Mouse (Mus musculus) midbrain, embryonic 11.5 days (tissue): ENCODE data around the gene Grb2. TPM values are rescaled to one million over a fixed set of nuclear protein-coding genes. Genes with fewer than 3 reads are reported as not detected.

Experiments used
- ATAC-seq: fragments of 200-750 bp; cut with Nextera tagmentation; 2 replicates; pipeline ENCODE4 v1.8.0; 2017; ENCODE audit warnings: moderate TSS enrichment, moderate library complexity; ENCODE audit not compliant: low FRiP score
- DNase-seq: peaks from one replicate; pipeline ENCODE4 v3.0.0; 2015; ENCODE audit warnings: low spot score; ENCODE audit errors: missing footprints
- H3K27ac ChIP-seq: fragments of 300-500 bp; sonication (generic); 2 replicates; pipeline ENCODE4 v1.5.1; 2014; ENCODE audit warnings: low read depth, low read length
- H3K27me3 ChIP-seq: fragments of 300-500 bp; sonication (generic); 2 replicates; pipeline ENCODE4 v1.6.1; 2014; ENCODE audit warnings: mild to moderate bottlenecking, low read length, moderate library complexity, mixed read lengths; ENCODE audit not compliant: control insufficient read depth, insufficient read depth
- H3K36me3 ChIP-seq: fragments of 300-500 bp; sonication (generic); 2 replicates; pipeline ENCODE4 v1.6.1; 2014; ENCODE audit warnings: mild to moderate bottlenecking, low read length, moderate library complexity, mixed read lengths; ENCODE audit not compliant: control insufficient read depth, insufficient read depth
- H3K4me1 ChIP-seq: fragments of 300-500 bp; sonication (generic); 2 replicates; pipeline ENCODE4 v1.6.1; 2014; ENCODE audit warnings: low read length; ENCODE audit not compliant: control insufficient read depth, insufficient read depth
- H3K4me2 ChIP-seq: fragments of 300-500 bp; sonication (generic); 2 replicates; pipeline ENCODE4 v1.6.1; 2014; ENCODE audit warnings: mild to moderate bottlenecking, moderate library complexity
- H3K4me3 ChIP-seq: fragments of 300-500 bp; sonication (generic); 2 replicates; pipeline ENCODE4 v1.5.1; 2014; ENCODE audit warnings: low read depth, low read length
- H3K9ac ChIP-seq: fragments of 300-500 bp; sonication (generic); 2 replicates; pipeline ENCODE4 v1.6.1; 2014; ENCODE audit warnings: low read length
- H3K9me3 ChIP-seq: fragments of 300-500 bp; sonication (generic); 2 replicates; pipeline ENCODE4 v1.6.1; 2016; ENCODE audit warnings: low read length; ENCODE audit not compliant: control insufficient read depth
- WGBS: fragments of 180-500 bp; shearing (Covaris S2); extraction: QIAGEN DNeasy Blood & Tissue Kit; methylation state at CpG from one replicate; pipeline ENCODE4 v1.1.7; 2014; 5-methylcytosine and 5-hydroxymethylcytosine counted together
- polyA plus RNA-seq: library from polyadenylated mRNA; unstranded; fragments of >200 nt; fragmentation: Nextera tagmentation; extraction: Ambion mirVana; gene quantifications from 2 replicates; pipeline ENCODE4 v1.2.1, GENCODE M21; 2014

Gene Grb2
- polyA plus RNA-seq, 1 experiment from 2014 or later, result 77.7 TPM

DNA sequence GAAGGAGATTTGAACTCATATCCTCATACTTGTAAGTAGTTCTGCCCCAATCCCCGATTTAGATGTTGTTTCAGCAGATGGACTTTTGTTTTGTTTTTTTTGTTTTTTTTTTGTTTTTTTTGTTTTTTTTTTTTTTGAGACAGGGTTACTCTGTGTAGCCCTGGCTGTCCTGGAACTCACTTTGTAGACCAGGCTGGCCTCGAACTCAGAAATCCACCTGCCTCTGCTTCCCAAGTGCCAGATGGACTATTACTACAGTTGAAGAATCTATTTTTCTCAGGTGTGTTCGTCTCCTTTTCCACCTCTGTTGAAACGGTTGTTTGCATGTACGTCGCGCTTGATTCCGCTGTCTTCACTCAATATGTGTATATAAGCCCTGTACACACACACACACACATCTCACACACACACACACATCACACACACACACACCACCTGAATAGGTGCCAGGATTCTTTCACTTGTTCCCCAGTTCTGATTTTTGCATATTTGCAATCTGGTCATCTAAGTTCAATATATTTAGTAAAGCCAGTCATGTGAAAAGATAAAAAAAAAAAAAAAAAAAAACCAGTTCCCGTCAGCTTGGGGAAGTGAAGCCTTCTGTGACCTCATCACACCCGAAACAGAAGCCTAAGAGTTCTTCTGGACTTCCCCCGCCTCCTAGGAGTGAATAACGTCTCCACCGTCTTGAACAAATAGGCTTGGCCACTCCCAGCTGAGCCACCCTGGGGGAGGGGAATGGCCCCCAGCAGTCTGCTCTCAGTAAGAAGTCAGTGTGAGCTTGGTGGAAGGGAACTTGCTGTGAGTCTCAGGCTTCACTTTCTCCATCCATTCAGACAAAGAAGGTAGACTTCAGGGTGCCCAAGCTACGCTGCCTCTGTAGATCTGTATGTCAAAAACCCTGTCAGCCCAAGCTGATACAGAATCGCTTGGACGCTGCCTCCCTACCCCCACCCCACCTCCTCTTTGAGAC is 77.6 kb downstream of the Grb2 start:
- no peak for ATAC-seq
- peaks cover 4% of the 10 kb centered on the region; the same call in 1 of the 2 replicates for H3K4me1 ChIP-seq
- H3K9ac ChIP-seq, result no peak overlapping the region
- no peaks in the 10 kb centered on the region for H3K9me3 ChIP-seq
- no peak for DNase-seq
- WGBS, result 52% methylated on average over 16 of the region's 16 CpGs
- H3K27me3 ChIP-seq, result no peaks in the 10 kb centered on the region
- no peak overlapping the region for H3K4me2 ChIP-seq
- no peak overlapping the region for H3K4me3 ChIP-seq
- H3K27ac ChIP-seq, result no peak overlapping the region
- H3K36me3 ChIP-seq, result no peaks in the 10 kb centered on the region

DNA sequence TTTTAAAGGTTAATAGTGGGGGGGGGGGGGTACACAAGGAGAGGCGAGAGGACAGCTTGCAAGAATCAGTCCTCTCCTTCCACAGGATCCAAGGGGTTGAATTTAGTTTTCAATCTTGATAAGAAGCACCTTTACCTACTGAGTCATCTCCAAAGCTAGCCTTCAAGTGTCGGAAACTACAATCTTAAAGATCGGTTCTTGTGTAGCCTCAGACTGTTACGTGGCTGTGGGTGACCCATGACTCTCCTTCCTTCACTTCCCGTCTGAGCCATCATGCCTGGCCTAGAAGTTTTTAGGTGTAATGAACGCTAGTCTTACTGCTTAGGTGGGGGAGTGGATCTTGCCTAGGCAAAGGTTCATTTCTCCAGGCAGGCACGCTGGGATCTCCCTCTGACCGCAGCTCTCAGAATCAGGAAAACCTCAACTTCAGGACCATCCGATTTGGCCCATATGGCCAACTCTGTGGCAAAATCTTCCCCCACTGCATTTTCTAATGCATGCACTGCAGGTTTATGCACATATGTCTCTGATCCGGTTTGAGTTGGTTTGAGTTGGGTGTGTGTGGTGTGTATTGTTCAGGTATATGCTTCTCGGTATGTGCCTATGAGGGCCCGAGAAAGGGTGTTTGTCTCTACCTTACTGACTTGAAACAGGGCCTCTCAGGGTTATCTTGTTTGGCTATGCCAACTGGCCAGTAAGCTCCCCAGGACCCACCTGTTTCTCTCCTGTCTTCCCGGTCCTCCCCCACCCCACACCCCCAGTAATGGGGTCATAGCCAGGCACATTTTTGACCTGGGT is 78.5 kb downstream of the Grb2 start:
- H3K36me3 ChIP-seq, result no peaks in the 10 kb centered on the region
- 85% methylated on average over 13 of the region's 13 CpGs for WGBS
- H3K4me2 ChIP-seq, result no peak overlapping the region
- H3K4me3 ChIP-seq, result no peak overlapping the region
- no peak for ATAC-seq
- no peaks in the 10 kb centered on the region for H3K27me3 ChIP-seq
- DNase-seq, result no peak
- H3K9ac ChIP-seq, result no peak overlapping the region
- no peak overlapping the region for H3K27ac ChIP-seq
- H3K9me3 ChIP-seq, result no peaks in the 10 kb centered on the region
- H3K4me1 ChIP-seq, result peaks cover 4% of the 10 kb centered on the region; the same call in 1 of the 2 replicates

DNA sequence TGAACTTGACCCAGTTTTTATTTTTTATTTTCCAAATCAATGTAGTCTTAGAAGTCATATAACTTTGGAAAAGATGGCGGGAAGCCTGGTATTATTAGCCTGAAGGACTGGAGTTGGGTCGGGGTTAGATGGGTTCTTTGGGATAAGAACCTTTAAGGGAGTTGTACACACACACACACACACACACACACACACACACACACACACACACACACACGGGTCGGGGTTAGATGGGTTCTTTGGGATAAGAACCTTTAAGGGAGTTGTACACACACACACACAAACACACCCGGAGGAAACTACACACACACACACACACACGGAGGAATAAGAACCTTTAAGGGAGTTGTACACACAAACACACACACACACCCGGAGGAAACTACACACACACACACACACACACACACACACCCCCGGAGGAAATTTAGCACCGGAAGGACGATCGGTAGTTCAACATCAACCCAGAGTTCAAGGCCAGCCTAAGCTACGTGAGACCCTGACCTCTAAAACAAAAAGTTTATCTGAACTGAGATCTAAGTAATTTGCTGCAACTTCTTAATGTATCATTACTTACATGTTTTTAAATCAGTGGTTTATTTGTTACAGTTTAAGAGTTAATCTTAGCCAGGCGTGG is 79.8 kb downstream of the Grb2 start:
- Histone ChIP-seq H3K4me2 (peak overlapping the region; percentile 37), H3K36me3 (no peaks in the 10 kb centered on the region), H3K9me3 (no peaks in the 10 kb centered on the region), H3K27me3 (no peaks in the 10 kb centered on the region), H3K4me1 (peaks cover 4% of the 10 kb centered on the region; the same call in 1 of the 2 replicates), H3K9ac (peak overlapping the region; percentile 55), H3K4me3 (peak overlapping the region; percentile 71), H3K27ac (no peak overlapping the region)
- ATAC-seq (peak; percentile 54), DNase-seq (peak; percentile 90)
- WGBS, result 55% methylated on average over 13 of the region's 13 CpGs

DNA sequence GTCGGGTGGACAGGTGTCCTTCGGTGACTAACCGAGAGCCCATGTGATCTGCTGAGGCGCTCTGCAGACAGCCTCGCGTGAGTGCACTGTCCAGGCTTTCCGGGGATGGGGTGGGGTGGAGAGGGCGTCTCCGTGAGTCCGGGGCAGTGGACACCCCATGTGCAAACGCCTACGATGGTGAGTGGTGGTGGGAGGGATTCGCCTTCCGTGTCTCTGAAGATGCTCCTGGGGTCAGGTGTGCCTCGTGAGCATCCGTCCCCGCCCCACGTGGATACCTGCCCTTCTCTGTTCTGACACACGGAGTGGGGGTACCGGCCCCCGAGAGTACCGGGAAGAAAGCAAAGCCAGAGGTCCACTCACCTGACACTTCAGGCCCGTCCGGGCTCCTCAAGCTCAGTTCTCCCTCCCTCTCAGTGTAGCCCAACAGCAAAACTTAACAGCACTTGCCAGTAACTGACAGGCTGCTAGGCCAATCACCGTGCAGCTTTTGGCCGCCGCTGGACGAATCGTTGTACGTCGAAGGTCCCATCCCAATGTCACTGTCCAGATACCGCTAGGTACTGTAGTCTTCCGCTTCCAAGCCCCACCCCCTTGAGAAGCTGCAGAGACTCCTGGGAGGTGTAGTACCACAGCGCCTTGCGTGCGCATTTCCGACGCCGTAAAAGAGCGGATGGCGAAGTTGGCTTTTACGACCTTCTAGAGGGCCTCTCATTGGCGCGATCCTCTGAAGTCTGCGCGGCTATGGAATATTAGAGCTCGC is 80.5 kb downstream of the Grb2 start, which contains the start of gene Slc25a19:
Slc25a19 (minus strand) TSS at position 591 of the 760 bp plus-strand sequence.
- Histone ChIP-seq H3K27ac (no peak within 1 kb of the TSS), H3K36me3 (no peaks in the 10 kb centered on the region), H3K4me2 (peak within 1 kb of the TSS; percentile 91), H3K4me1 (peaks cover 4% of the 10 kb centered on the region; the same call in 1 of the 2 replicates), H3K27me3 (no peaks in the 10 kb centered on the region), H3K9me3 (no peaks in the 10 kb centered on the region), H3K4me3 (peak within 1 kb of the TSS; percentile 71), H3K9ac (peak within 1 kb of the TSS; percentile 73)
- peak; percentile 99 for DNase-seq
- WGBS, result under 1% methylated on average over 47 of the region's 47 CpGs
- peak; percentile 98 for ATAC-seq

DNA sequence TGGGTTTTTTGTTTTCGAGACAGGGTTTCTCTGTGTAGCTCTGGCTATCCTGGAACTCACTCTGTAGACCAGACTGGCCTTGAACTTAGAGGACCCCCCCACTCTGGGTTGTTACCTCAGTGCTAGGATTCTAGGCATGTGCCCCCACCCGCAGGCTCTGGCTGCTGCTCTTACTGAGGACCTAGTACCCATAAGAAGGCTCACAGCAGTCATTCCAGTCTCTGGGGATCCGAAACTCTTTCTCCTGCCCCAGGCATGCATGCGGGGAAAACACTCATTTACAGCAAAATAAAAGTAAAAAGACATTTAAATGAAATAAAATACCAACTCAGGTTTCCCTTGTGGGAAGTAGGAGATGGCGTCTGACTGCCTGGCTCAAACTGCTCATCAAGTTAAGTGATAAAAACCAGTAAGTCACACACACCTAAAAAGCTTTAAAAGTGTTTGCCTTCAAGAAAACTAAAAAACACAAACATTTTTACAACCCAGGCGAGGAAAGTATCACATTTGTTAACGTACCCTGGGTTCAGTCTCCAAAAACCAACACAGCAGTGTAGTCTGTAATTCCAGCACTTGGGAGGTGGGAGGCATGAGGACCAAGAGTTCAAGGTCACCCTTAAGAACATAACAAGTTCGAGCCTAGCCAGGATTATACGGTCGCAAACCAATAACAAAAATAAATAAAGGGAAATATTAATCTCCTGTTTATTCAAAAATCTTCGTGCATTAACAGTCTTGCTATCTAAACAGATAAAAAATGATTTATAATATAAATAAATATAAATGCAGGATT is 81.4 kb downstream of the Grb2 start:
- Histone ChIP-seq H3K36me3 (0 out of 2 replicates have a peak, but pooled peaks cover 2% of the 10 kb centered on the region), H3K4me2 (peak overlapping the region; percentile 91), H3K4me3 (peak overlapping the region; percentile 71), H3K27me3 (no peaks in the 10 kb centered on the region), H3K9me3 (no peaks in the 10 kb centered on the region), H3K4me1 (peaks cover 4% of the 10 kb centered on the region; the same call in 1 of the 2 replicates), H3K27ac (no peak overlapping the region), H3K9ac (peak overlapping the region; percentile 73)
- 61% methylated on average over 11 of the region's 11 CpGs for WGBS
- DNase-seq (no peak), ATAC-seq (no peak)

DNA sequence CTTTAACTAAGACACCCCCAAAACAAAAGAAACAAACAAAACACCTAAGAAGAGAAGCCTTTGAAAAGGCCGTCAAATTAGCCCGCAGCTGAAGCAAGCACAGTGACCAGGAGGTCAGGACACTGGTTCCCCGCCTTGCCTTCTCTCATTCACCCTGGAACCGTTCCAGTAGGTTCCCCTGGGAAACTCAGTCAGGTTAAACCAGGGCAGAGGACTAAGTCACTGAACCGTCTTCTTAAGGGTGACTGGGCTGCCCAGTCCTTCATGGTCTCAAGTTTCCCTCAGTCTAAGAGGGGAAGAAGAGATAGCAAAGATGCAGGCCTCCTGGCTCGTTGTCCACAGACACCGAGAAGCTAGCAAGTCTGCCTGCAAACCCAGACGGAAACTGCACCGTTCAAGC is 82.5 kb downstream of the Grb2 start:
- no peak overlapping the region for H3K4me2 ChIP-seq
- no peak overlapping the region for H3K9ac ChIP-seq
- no peaks in the 10 kb centered on the region for H3K9me3 ChIP-seq
- 0 out of 2 replicates have a peak, but pooled peaks cover 2% of the 10 kb centered on the region for H3K36me3 ChIP-seq
- peaks cover 4% of the 10 kb centered on the region; the same call in 1 of the 2 replicates for H3K4me1 ChIP-seq
- no peak overlapping the region for H3K4me3 ChIP-seq
- no peak for ATAC-seq
- H3K27ac ChIP-seq, result no peak overlapping the region
- 83% methylated on average over 9 of the region's 9 CpGs for WGBS
- no peak for DNase-seq
- H3K27me3 ChIP-seq, result no peaks in the 10 kb centered on the region

DNA sequence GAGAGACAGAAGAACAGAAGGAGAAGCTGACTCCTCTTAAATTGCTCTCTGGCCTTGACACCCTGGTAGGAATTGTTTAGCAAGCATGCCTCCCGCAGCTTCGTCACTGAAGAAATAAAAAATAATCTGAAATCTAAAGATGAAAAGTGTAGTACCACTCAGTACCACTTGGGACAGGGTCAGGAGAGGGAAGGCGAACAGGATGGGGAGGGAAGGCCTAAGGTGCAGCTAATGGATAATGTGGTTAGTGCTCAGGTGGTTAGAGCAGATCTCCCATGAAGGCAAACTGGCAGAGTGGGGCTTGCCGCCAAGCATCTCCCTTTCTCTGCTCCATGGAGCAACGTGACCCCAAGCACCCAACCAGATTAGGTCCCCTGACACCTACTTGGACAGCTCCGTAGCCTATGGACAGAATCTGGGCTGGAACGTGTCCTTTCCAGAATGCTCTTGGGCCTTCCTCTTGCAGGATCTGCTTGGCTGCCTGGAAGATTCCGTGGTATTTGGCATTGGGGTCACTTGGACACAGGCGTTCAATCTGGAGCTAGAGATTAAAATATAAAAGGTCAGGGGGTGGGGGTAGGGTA is 84.8 kb downstream of the Grb2 start:
- H3K4me2 ChIP-seq, result no peak overlapping the region
- peaks cover 4% of the 10 kb centered on the region; the same call in 1 of the 2 replicates for H3K4me1 ChIP-seq
- no peaks in the 10 kb centered on the region for H3K27me3 ChIP-seq
- DNase-seq (no peak), ATAC-seq (no peak)
- no peak overlapping the region for H3K4me3 ChIP-seq
- WGBS, result 75% methylated on average over 9 of the region's 9 CpGs
- no peak overlapping the region for H3K9ac ChIP-seq
- H3K36me3 ChIP-seq, result 0 out of 2 replicates have a peak, but pooled peaks cover 2% of the 10 kb centered on the region
- H3K9me3 ChIP-seq, result no peaks in the 10 kb centered on the region
- H3K27ac ChIP-seq, result no peak overlapping the region
